Mouse (Mus musculus) CD4-positive, CD25-positive, alpha-beta regulatory T cell (primary cell): ENCODE measurements around the gene Ier2. TPM values are rescaled to one million over a fixed set of nuclear protein-coding genes. Genes with fewer than 3 reads are reported as not detected.

Experiments
- polyA plus RNA-seq: library from polyadenylated mRNA; unstranded; fragments of 100-300 nt; shearing (Covaris generic); gene quantifications from one replicate; pipeline ENCODE4 v1.2.1, GENCODE M21; 2017

The Ier2 gene
- polyA plus RNA-seq: 290 TPM

DNA sequence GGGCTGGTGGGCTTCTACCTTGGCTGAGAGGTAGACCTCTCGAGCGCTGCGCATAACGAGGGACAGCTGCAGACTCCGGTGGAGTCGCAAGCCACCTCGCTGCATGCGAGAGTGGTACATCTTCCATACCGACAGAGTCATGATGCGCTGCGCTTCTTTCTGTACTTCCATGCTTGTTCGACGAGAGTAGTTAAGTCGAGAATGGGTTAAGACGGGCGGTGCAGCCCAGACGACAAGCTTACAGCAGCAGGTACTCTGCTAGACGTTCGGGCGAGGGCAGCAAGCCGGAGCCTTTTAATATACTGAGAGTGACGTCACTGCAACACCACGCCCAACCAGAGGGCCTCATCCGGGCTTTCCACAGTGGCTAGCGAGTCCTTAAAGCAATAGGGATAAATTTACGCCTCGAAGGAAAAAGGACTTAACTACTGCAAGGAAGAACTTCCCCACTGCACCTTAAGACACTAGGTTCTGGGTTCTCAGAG is at the start of gene Ier2:
Ier2 (minus strand) TSS at position 272 of the 485 bp plus-strand sequence.

DNA sequence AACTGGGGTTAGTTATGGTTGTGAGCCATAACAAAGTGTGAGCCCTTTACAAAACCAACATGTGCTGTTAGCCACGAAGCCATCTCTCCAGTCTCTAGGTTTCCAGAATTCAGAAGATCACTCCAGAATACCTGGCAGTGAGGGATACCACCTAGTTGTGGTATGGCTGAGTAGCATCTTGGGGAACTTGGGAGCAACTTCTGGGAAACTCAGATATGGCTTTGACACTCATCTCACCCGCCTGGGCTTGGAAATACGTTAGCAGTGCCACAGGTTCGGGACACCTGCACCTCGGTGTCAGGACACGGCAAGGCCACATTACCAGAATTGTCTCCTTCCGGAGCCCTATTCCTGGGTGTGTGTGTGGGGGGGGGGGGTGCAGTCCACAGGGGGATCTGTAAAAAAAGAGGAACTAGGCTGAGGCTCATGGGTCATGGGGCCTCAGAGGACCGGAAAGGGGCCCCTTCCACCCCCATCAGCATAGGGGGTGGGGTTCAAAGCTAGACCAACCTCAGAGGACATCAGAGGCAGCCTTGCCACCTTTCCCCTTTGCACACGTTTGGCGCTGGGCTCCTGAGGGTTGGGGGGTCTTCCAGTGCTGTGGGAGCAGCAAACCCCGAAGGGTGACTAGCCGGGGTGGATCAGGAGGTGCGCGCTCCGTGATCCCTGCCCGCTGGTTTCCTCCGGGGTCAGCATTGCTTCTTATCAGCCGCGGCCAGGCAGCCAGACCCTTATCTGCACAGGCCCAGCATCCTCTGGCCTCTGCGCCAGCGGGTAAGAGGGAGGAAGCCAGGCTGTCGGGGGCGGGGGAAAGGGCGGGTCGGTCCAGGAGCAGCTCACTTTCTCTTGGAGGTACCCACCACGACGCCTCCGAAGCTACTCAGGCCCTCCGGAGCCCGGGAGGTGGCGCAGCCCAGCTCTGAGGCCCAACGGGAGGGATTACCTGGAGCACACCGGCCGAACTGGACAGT is 38.6 kb upstream of the Ier2 start, which contains the start of gene Lyl1:
Lyl1 (plus strand) TSS at position 517 of the 971 bp plus-strand sequence.

DNA sequence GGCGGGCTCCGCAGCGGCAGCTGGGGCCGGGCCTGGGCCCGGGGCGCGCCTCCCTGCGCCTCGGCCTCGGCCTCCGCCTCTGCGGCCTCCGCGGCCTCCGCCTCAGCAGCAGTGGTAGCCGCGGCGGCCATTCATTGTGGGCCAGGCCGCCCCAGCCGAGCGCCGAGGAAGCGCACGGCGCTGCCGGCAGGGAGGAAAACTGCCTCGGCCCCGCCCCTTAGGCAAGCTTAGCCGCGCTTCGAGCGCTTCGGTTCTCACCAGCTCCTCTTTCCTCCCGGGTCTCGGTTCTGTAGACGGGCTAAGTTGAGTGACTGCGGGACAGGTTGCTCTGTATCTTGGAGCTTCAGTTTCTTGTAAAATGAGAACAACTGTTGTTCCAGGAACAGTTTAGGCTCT is 25.1 kb upstream of the Ier2 start, which contains the start of gene Nacc1:
Nacc1 (minus strand) TSS at position 158 of the 396 bp plus-strand sequence.

DNA sequence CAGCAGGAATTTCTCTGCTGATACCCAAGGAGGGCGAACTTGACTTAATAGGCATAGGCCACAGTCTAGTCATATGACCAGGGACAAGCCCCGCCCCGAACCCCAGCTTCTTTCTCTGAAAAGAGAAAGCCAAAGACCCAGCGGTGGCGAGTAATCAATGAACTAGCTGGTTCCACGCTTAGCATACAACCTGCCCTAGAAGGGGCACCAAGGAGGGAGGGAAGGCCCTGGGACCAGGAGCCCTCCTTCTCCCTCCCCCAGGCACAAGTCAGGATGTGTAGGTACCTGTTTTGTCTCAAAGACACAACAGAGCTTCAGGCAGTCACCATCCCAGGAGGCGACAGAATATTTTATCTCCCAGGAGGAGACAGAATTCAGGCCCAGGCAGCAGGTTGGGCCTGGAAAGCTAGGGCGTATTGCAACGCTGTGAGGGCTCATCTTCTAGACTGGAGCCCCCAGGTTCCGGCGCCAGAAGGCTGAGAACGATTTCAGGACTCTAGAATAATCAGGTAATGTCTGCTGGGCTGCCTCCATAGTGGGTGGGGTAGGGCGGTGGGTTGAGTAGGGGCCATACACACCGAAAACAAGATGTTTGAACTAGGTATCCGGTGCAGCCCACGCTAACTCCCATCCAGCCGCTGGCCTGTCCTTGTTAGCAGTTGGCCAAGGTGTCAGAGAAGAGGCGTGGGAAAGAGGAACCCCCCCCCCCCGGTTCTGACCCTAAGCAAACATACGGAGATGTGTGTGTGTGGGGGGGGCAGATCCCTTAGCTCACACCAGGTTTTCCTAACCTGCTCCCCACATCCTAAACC is 23.7 kb upstream of the Ier2 start, which contains the start of gene Trmt1:
Trmt1 (plus strand) TSS at position 117 of the 812 bp plus-strand sequence.

Other genes starting within 250 kb of the Ier2 start
- 59.3 TPM for gene Trmt1, start 23.5 kb upstream of the Ier2 start, polyA plus RNA-seq
- 19.2 TPM for gene Nacc1, start 25.0 kb upstream of the Ier2 start, polyA plus RNA-seq
- gene Lyl1, start 38.6 kb upstream of the Ier2 start, polyA plus RNA-seq: 0.78 TPM
- 28.5 TPM for gene G430095P16Rik, start 60.2 kb upstream of the Ier2 start, polyA plus RNA-seq
- gene Nfix, start 137.5 kb upstream of the Ier2 start, polyA plus RNA-seq: 12.6 TPM
- 6.6 TPM for gene Dand5, start 160.0 kb upstream of the Ier2 start, polyA plus RNA-seq
- gene Gadd45gip1, start 168.7 kb upstream of the Ier2 start, polyA plus RNA-seq: 33.5 TPM
- 212 TPM for gene Rad23a, start 177.8 kb upstream of the Ier2 start, polyA plus RNA-seq
- 491 TPM for gene Calr, start 184.1 kb upstream of the Ier2 start, polyA plus RNA-seq
- 102 TPM for gene Farsa, start 194.1 kb upstream of the Ier2 start, polyA plus RNA-seq
- gene Syce2, start 209.3 kb upstream of the Ier2 start, polyA plus RNA-seq: 4.5 TPM
- gene Gcdh, start 231.1 kb upstream of the Ier2 start, polyA plus RNA-seq: 39.3 TPM
- gene Klf1, start 239.1 kb upstream of the Ier2 start, polyA plus RNA-seq: 0.16 TPM
- gene Dnase2a, start 245.7 kb upstream of the Ier2 start, polyA plus RNA-seq: 14.6 TPM